Mouse (Mus musculus): ENCODE results near the gene 9830107B12Rik.

- no peak for TF ChIP-seq CTCF (IDR thresholded peaks at IDR 0.05; ENCODE audit: low read depth, low read length)
- no peak for TF ChIP-seq POLR2A (IDR thresholded peaks at IDR 0.05; ENCODE audit: extremely low read depth, insufficient read depth, low read length)
These were observed 47.6 kb downstream of the 9830107B12Rik start for GRCm38 (mm10) chr17:48098528-48098890.

All from liver, adult 2 months (tissue).